Mouse (Mus musculus) embryonic facial prominence, embryonic 11.5 days (tissue): ENCODE data around the gene Kars. TPM values are rescaled to one million over a fixed set of nuclear protein-coding genes. Genes with fewer than 3 reads are reported as not detected.

Source experiments
- ATAC-seq: fragments of 200-750 bp; cut with Nextera tagmentation; replicated peaks from 2 replicates; pipeline ENCODE4 v1.8.0; 2017; ENCODE audit warnings: low read depth; ENCODE audit not compliant: insufficient number of reproducible peaks, low FRiP score, low TSS enrichment
- DNase-seq: peaks from one replicate; pipeline ENCODE4 v3.0.0-alpha.2; 2015; ENCODE audit warnings: low spot score
- H3K27ac ChIP-seq: fragments of 300-500 bp; sonication (generic); replicated peaks from 2 replicates; pipeline ENCODE4 v1.5.1; 2014; ENCODE audit warnings: mild to moderate bottlenecking, low read depth, low read length, control low read depth
- H3K27me3 ChIP-seq: fragments of 300-500 bp; sonication (generic); 2 replicates; pipeline ENCODE4 v1.6.1; 2014; ENCODE audit warnings: mild to moderate bottlenecking, low read length, moderate library complexity, mixed read lengths; ENCODE audit not compliant: control insufficient read depth, insufficient read depth
- H3K36me3 ChIP-seq: fragments of 300-500 bp; sonication (generic); replicated peaks from 2 replicates; pipeline ENCODE4 v1.6.1; 2014; ENCODE audit warnings: low read depth, mild to moderate bottlenecking, low read length, moderate library complexity, mixed read lengths; ENCODE audit not compliant: control insufficient read depth, insufficient read depth
- H3K4me1 ChIP-seq: fragments of 300-500 bp; sonication (generic); 2 replicates; pipeline ENCODE4 v1.6.1; 2014; ENCODE audit warnings: low read length, mixed read lengths; ENCODE audit not compliant: control insufficient read depth, insufficient read depth
- H3K4me2 ChIP-seq: fragments of 300-500 bp; sonication (generic); 2 replicates; pipeline ENCODE4 v1.6.1; 2014; ENCODE audit warnings: low read depth, mild to moderate bottlenecking, control low read depth, low read length, moderate library complexity
- H3K4me3 ChIP-seq: fragments of 300-500 bp; sonication (generic); 2 replicates; pipeline ENCODE4 v1.5.1; 2014; ENCODE audit warnings: low read depth, low read length, control low read depth
- H3K9ac ChIP-seq: fragments of 300-500 bp; sonication (generic); replicated peaks from 2 replicates; pipeline ENCODE4 v1.6.1; 2014; ENCODE audit warnings: mild to moderate bottlenecking, control low read depth, low read length
- H3K9me3 ChIP-seq: fragments of 300-500 bp; sonication (generic); replicated peaks from 2 replicates; pipeline ENCODE4 v1.6.1; 2016; ENCODE audit warnings: mild to moderate bottlenecking, low read length, inconsistent platforms, mixed read lengths; ENCODE audit not compliant: control insufficient read depth
- WGBS: fragments of 180-500 bp; shearing (Covaris S2); extraction: QIAGEN DNeasy Blood & Tissue Kit; methylation state at CpG from one replicate; pipeline ENCODE4 v1.1.7; 2014; 5-methylcytosine and 5-hydroxymethylcytosine counted together
- polyA plus RNA-seq: library from polyadenylated mRNA; unstranded; fragments of >200 nt; fragmentation: Nextera tagmentation; extraction: Ambion mirVana; gene quantifications from 2 replicates; pipeline ENCODE4 v1.2.1, GENCODE M21; 2014

The Kars gene
- polyA plus RNA-seq, 1 experiment from 2014 or later = 309 TPM

GRCm38 (mm10) chr8:111978147-111978546, 33.0 kb downstream of the Kars start:
- H3K4me1 ChIP-seq = no peaks in the 10 kb centered on the region
- H3K36me3 ChIP-seq = no peaks in the 10 kb centered on the region; the same call in 1 of the 2 replicates
- no peak for DNase-seq
- 78% methylated on average over 10 of the region's 10 CpGs for WGBS
- H3K27ac ChIP-seq = no peak overlapping the region
- H3K27me3 ChIP-seq = no peaks in the 10 kb centered on the region
- H3K4me2 ChIP-seq = no peak overlapping the region
- H3K9me3 ChIP-seq = no peaks in the 10 kb centered on the region
- H3K9ac ChIP-seq = no peak overlapping the region
- ATAC-seq = no peak
- no peak overlapping the region for H3K4me3 ChIP-seq

- Histone ChIP-seq H3K4me1 (no peaks in the 10 kb centered on the region), H3K4me3 (no peak overlapping the region), H3K9ac (no peak overlapping the region), H3K27me3 (no peaks in the 10 kb centered on the region), H3K4me2 (no peak overlapping the region), H3K9me3 (no peaks in the 10 kb centered on the region), H3K36me3 (no peaks in the 10 kb centered on the region; the same call in 1 of the 2 replicates), H3K27ac (no peak overlapping the region)
- WGBS = 76% methylated on average over 2 of the region's 2 CpGs
- DNase-seq (no peak), ATAC-seq (no peak)
Observed at GRCm38 (mm10) chr8:111976326-111976725, 34.8 kb downstream of the Kars start.

GRCm38 (mm10) chr8:111975706-111976105, 35.4 kb downstream of the Kars start:
- H3K4me2 ChIP-seq = no peak overlapping the region
- H3K36me3 ChIP-seq = no peaks in the 10 kb centered on the region; the same call in 1 of the 2 replicates
- H3K27me3 ChIP-seq = no peaks in the 10 kb centered on the region
- no peak for ATAC-seq
- no peaks in the 10 kb centered on the region for H3K9me3 ChIP-seq
- H3K4me1 ChIP-seq = no peaks in the 10 kb centered on the region
- no peak for DNase-seq
- H3K4me3 ChIP-seq = no peak overlapping the region
- 91% methylated on average over 2 of the region's 2 CpGs for WGBS
- no peak overlapping the region for H3K27ac ChIP-seq
- H3K9ac ChIP-seq = no peak overlapping the region

- Histone ChIP-seq H3K4me3 (no peak overlapping the region), H3K27ac (no peak overlapping the region), H3K9me3 (no peaks in the 10 kb centered on the region), H3K36me3 (no peaks in the 10 kb centered on the region; the same call in 1 of the 2 replicates), H3K4me1 (no peaks in the 10 kb centered on the region), H3K4me2 (no peak overlapping the region), H3K27me3 (no peaks in the 10 kb centered on the region), H3K9ac (no peak overlapping the region)
- 94% methylated on average over 12 of the region's 12 CpGs for WGBS
- ATAC-seq (no peak), DNase-seq (no peak)
Observed at GRCm38 (mm10) chr8:111974138-111974537, 37.0 kb downstream of the Kars start.

- WGBS = 45% methylated on average over 5 of the region's 5 CpGs
- Histone ChIP-seq H3K9ac (no peak overlapping the region), H3K9me3 (no peaks in the 10 kb centered on the region), H3K4me3 (no peak overlapping the region), H3K4me2 (no peak overlapping the region), H3K36me3 (no peaks in the 10 kb centered on the region), H3K27me3 (no peaks in the 10 kb centered on the region), H3K4me1 (no peaks in the 10 kb centered on the region), H3K27ac (no peak overlapping the region)
- DNase-seq = no peak
- no peak for ATAC-seq
Observed at GRCm38 (mm10) chr8:111968991-111969390, 42.1 kb downstream of the Kars start.

- H3K4me3 ChIP-seq = no peak overlapping the region
- H3K36me3 ChIP-seq = no peaks in the 10 kb centered on the region
- H3K4me1 ChIP-seq = no peaks in the 10 kb centered on the region
- no peaks in the 10 kb centered on the region for H3K27me3 ChIP-seq
- no peak overlapping the region for H3K4me2 ChIP-seq
- H3K9ac ChIP-seq = no peak overlapping the region
- no peak overlapping the region for H3K27ac ChIP-seq
- 82% methylated on average over 10 of the region's 10 CpGs for WGBS
- no peaks in the 10 kb centered on the region for H3K9me3 ChIP-seq
- ATAC-seq (no peak), DNase-seq (no peak)
Observed at GRCm38 (mm10) chr8:111968541-111968940, 42.6 kb downstream of the Kars start.

- ATAC-seq = no peak
- no peak overlapping the region for H3K4me3 ChIP-seq
- H3K9ac ChIP-seq = no peak overlapping the region
- no peak for DNase-seq
- H3K27me3 ChIP-seq = no peaks in the 10 kb centered on the region
- H3K27ac ChIP-seq = no peak overlapping the region
- no peak overlapping the region for H3K4me2 ChIP-seq
- H3K36me3 ChIP-seq = no peaks in the 10 kb centered on the region
- WGBS = 93% methylated on average over 5 of the region's 5 CpGs
- no peaks in the 10 kb centered on the region for H3K9me3 ChIP-seq
- no peaks in the 10 kb centered on the region for H3K4me1 ChIP-seq
Observed at GRCm38 (mm10) chr8:111967246-111967870, 43.8 kb downstream of the Kars start.

- H3K27ac ChIP-seq = no peak overlapping the region
- H3K4me3 ChIP-seq = no peak overlapping the region
- no peaks in the 10 kb centered on the region for H3K9me3 ChIP-seq
- 74% methylated on average over 7 of the region's 7 CpGs for WGBS
- ATAC-seq = no peak
- H3K4me2 ChIP-seq = no peak overlapping the region
- no peaks in the 10 kb centered on the region for H3K27me3 ChIP-seq
- no peaks in the 10 kb centered on the region for H3K36me3 ChIP-seq
- H3K4me1 ChIP-seq = no peaks in the 10 kb centered on the region
- no peak overlapping the region for H3K9ac ChIP-seq
- DNase-seq = no peak
Observed at GRCm38 (mm10) chr8:111964849-111965561, 46.1 kb downstream of the Kars start.
